13 mouse cellular contexts compared by ENCODE assay signal in genomic region chr9:35098762-35099161, GRCm38 (mm10). TPM values are rescaled to one million over a fixed set of nuclear protein-coding genes. Genes with fewer than 3 reads are reported as not detected.
DNase-seq lines count a peak whose midpoint lies in the region; ATAC-seq and TF ChIP-seq lines count a peak whose summit lies in the region.
"Had no signal": no experiment of that assay in that cellular context is flagged by ENCODE, and none has a peak within 500 bp of the region (broad histone marks: within the 10 kb centered on the region; RNA-seq: fewer than 3 reads in every experiment).

No protein-coding gene starts in this region.

- H3K4me3 ChIP-seq in kidney, embryonic 15.5 days (replicated peaks): no peak overlapping the region
- H3K4me3 ChIP-seq in C2C12 (ENCODE audit: insufficient read depth, poor library complexity, severe bottlenecking): peak overlapping the region; percentile 6
- H3K4me3 ChIP-seq in hindbrain, embryonic 12.5 days: no peak overlapping the region
- H3K4me3 ChIP-seq: embryonic facial prominence, embryonic 15.5 days; heart, embryonic 15.5 days; neural tube, embryonic 13.5 days had no signal

- no peaks in the 10 kb centered on the region for H3K9me3 ChIP-seq in kidney, embryonic 15.5 days (replicated peaks)
- H3K9me3 ChIP-seq in hindbrain, embryonic 12.5 days (replicated peaks): no peaks in the 10 kb centered on the region
- H3K9me3 ChIP-seq: embryonic facial prominence, embryonic 15.5 days; G1E; heart, embryonic 15.5 days; neural tube, embryonic 13.5 days had no signal

- peaks cover 41% of the 10 kb centered on the region for H3K79me3 ChIP-seq in C2C12 (ENCODE audit: low read depth)

- H3K4me2 ChIP-seq in kidney, embryonic 15.5 days: no peak overlapping the region
- H3K4me2 ChIP-seq in hindbrain, embryonic 12.5 days (replicated peaks): no peak overlapping the region
- H3K4me2 ChIP-seq: embryonic facial prominence, embryonic 15.5 days; heart, embryonic 15.5 days; neural tube, embryonic 13.5 days had no signal

- ATAC-seq in kidney, embryonic 15.5 days (replicated peaks; ENCODE audit: low FRiP score): no peak; the same call in 1 of the 2 replicates
- peak; percentile 50 for ATAC-seq in megakaryocyte, adult 5-6 weeks (ENCODE audit: poor library complexity, severe bottlenecking)
- no peak for ATAC-seq in hindbrain, embryonic 12.5 days (ENCODE audit: low FRiP score)

- no peaks in the 10 kb centered on the region for H3K36me3 ChIP-seq in kidney, embryonic 15.5 days
- peaks cover 9% of the 10 kb centered on the region for H3K36me3 ChIP-seq in C2C12 (ENCODE audit: control insufficient read depth, insufficient read depth)
- no peaks in the 10 kb centered on the region for H3K36me3 ChIP-seq in hindbrain, embryonic 12.5 days
- H3K36me3 ChIP-seq: embryonic facial prominence, embryonic 15.5 days; heart, embryonic 15.5 days; neural tube, embryonic 13.5 days had no signal

- peaks cover 93% of the 10 kb centered on the region for H3K79me2 ChIP-seq in C2C12 (ENCODE audit: control insufficient read depth, insufficient read depth)

- H3K9ac ChIP-seq in kidney, embryonic 15.5 days: no peak overlapping the region
- no peak overlapping the region for H3K9ac ChIP-seq in hindbrain, embryonic 12.5 days
- H3K9ac ChIP-seq: embryonic facial prominence, embryonic 15.5 days; heart, embryonic 15.5 days; neural tube, embryonic 13.5 days had no signal

- H3K4me1 ChIP-seq in kidney, embryonic 15.5 days: no peaks in the 10 kb centered on the region
- no peaks in the 10 kb centered on the region for H3K4me1 ChIP-seq in hindbrain, embryonic 12.5 days
- H3K4me1 ChIP-seq: embryonic facial prominence, embryonic 15.5 days; neural tube, embryonic 13.5 days had no signal

- no peak overlapping the region for H3K27ac ChIP-seq in kidney, embryonic 15.5 days
- H3K27ac ChIP-seq in hindbrain, embryonic 12.5 days: no peak overlapping the region
- H3K27ac ChIP-seq: embryonic facial prominence, embryonic 15.5 days; heart, embryonic 15.5 days; neural tube, embryonic 13.5 days had no signal

- WGBS in kidney, embryonic 15.5 days: 73% methylated on average over 4 of the region's 4 CpGs
- WGBS in hindbrain, embryonic 12.5 days: 83% methylated on average over 4 of the region's 4 CpGs

- TF ChIP-seq CTCF in C2C12 (IDR thresholded peaks at IDR 0.05; ENCODE audit: control insufficient read depth, insufficient read depth, insufficient read length): no peak

- no peaks in the 10 kb centered on the region for H3K27me3 ChIP-seq in kidney, embryonic 15.5 days
- H3K27me3 ChIP-seq in C2C12 (ENCODE audit: control insufficient read depth, insufficient read depth, insufficient read length): no peaks in the 10 kb centered on the region
- no peaks in the 10 kb centered on the region for H3K27me3 ChIP-seq in hindbrain, embryonic 12.5 days
- H3K27me3 ChIP-seq: embryonic facial prominence, embryonic 15.5 days; heart, embryonic 15.5 days; neural tube, embryonic 13.5 days had no signal

- DNase-seq in kidney, postnatal 10 days: peak; percentile 5
- DNase-seq in adipocyte (ENCODE audit: low spot score): peak; percentile 15
- DNase-seq in thymus, postnatal 36 days: no peak
- DNase-seq: cerebellum, postnatal 10 days; right cerebral cortex, postnatal 14 days had no signal

- H3ac ChIP-seq in C2C12 (ENCODE audit: control insufficient read depth, insufficient read length, low read depth): no peak overlapping the region

TF ChIP-seq in C2C12, 6 proteins besides CTCF, POLR2A, EP300 and RAD21:
- TF ChIP-seq FOSL1 (IDR thresholded peaks at IDR 0.05; ENCODE audit: insufficient read depth, low read length, poor library complexity, severe bottlenecking): no peak
- no peak for TF ChIP-seq USF1 (IDR thresholded peaks at IDR 0.05; ENCODE audit: low read depth)
- TF ChIP-seq MYOG (IDR thresholded peaks at IDR 0.05; ENCODE audit: control insufficient read depth, extremely low read depth, insufficient read length): no peak
- TF ChIP-seq MAX (IDR thresholded peaks at IDR 0.05): no peak
- peak; percentile 29 for TF ChIP-seq MYOD1 (IDR thresholded peaks at IDR 0.05; ENCODE audit: control insufficient read depth, insufficient read length, low read depth)

RNA-seq across cellular contexts. Expression of gene St3gal4, which starts 20.3 kb away (rescaled TPM):
- polyA plus RNA-seq in kidney, embryonic 15.5 days (2015; fragmentation: Nextera tagmentation; extraction: Ambion mirVana): 17.4 and 17.8 TPM in 2 replicates
- 31.1 TPM for polyA plus RNA-seq in C2C12 (2012; fragmentation: generic; extraction: Trizol)
- total RNA-seq in megakaryocyte, adult 5-6 weeks (2015): 53.1 and 53.4 TPM in 2 replicates
- 49.6 and 57.4 TPM in 2 replicates for total RNA-seq in megakaryocyte, adult 5-6 weeks (2017)
- 15.6 and 18.5 TPM in 2 replicates for polyA plus RNA-seq in hindbrain, embryonic 12.5 days (2016; fragmentation: Nextera tagmentation; extraction: Ambion mirVana)

Comparison
In these comparisons a context has a peak if more than half of its experiments do, and no peak if none do; other contexts are left out.
1. DNase-seq: peak in kidney, postnatal 10 days (single experiment) and adipocyte (single experiment); none in thymus, postnatal 36 days (0 of 2).